24 mouse cellular contexts compared by ENCODE assay signal in the genomic region with DNA sequence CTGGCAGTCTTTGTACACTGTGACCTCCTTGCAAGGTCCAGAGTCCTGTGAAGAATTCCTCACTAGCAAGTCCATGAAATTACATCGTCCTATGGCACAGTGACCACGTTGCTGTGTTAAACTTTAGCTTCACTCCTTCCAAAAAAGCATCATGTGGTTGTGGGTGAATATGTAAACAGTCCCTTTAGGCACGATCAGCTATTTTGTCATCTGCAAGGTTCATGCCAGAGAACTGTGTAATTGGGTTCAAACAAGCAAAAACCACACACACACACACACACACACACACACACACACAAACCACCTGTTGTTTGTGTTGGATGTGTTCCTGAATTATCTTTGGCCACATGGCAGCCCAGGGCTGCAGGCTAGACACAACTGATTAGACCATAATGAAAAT. TPM values are rescaled to one million over a fixed set of nuclear protein-coding genes. Genes with fewer than 3 reads are reported as not detected.
DNase-seq lines count a peak whose midpoint lies in the region; ATAC-seq and TF ChIP-seq lines count a peak whose summit lies in the region.
"Had no signal": no experiment of that assay in that cellular context is flagged by ENCODE, and none has a peak within 500 bp of the region (broad histone marks: within the 10 kb centered on the region; RNA-seq: fewer than 3 reads in every experiment).

No protein-coding gene starts in this region.

- H3K36me3 ChIP-seq in liver, postnatal 0 days (replicated peaks; ENCODE audit: insufficient read depth, low read length), result peaks cover 11% of the 10 kb centered on the region; the same call in 1 of the 2 replicates
- no peaks in the 10 kb centered on the region for H3K36me3 ChIP-seq in liver, embryonic 12.5 days
- H3K36me3 ChIP-seq in myocyte (ENCODE audit: control insufficient read depth, insufficient read depth), result no peaks in the 10 kb centered on the region
- no peaks in the 10 kb centered on the region for H3K36me3 ChIP-seq in limb, embryonic 10.5 days
- H3K36me3 ChIP-seq: G1E; heart, embryonic 12.5 days; limb, embryonic 12.5 days; lung, embryonic 15.5 days; midbrain, embryonic 10.5 days; midbrain, embryonic 15.5 days had no signal

- 54% methylated on average over 3 of the region's 3 CpGs for WGBS in liver, postnatal 0 days (ENCODE audit: insufficient replicate concordance)
- WGBS in liver, embryonic 12.5 days (ENCODE audit: insufficient replicate concordance), result 61% methylated on average over 3 of the region's 3 CpGs
- WGBS in limb, embryonic 10.5 days, result 80% methylated on average over 3 of the region's 3 CpGs

- H3K27me3 ChIP-seq in liver, postnatal 0 days (ENCODE audit: insufficient read depth, low read length), result no peaks in the 10 kb centered on the region
- H3K27me3 ChIP-seq in liver, embryonic 12.5 days (replicated peaks), result no peaks in the 10 kb centered on the region
- peaks cover 11% of the 10 kb centered on the region for H3K27me3 ChIP-seq in myocyte (ENCODE audit: control insufficient read depth, insufficient read depth, insufficient read length)
- H3K27me3 ChIP-seq in limb, embryonic 10.5 days (ENCODE audit: low read depth, poor library complexity, severe bottlenecking), result no peaks in the 10 kb centered on the region
- H3K27me3 ChIP-seq: heart, embryonic 12.5 days; hindbrain, embryonic 13.5 days; limb, embryonic 12.5 days; lung, embryonic 15.5 days; midbrain, embryonic 15.5 days had no signal

- no peak overlapping the region for H3K4me2 ChIP-seq in liver, postnatal 0 days (ENCODE audit: low read depth, low read length)
- H3K4me2 ChIP-seq in liver, embryonic 12.5 days, result no peak overlapping the region
- H3K4me2 ChIP-seq in myocyte (ENCODE audit: low read depth), result no peak overlapping the region
- H3K4me2 ChIP-seq: heart, embryonic 12.5 days; hindbrain, embryonic 13.5 days; limb, embryonic 12.5 days; lung, embryonic 15.5 days; midbrain, embryonic 15.5 days had no signal

- no peaks in the 10 kb centered on the region for H3K79me2 ChIP-seq in myocyte (ENCODE audit: control insufficient read depth, insufficient read depth)

- peak overlapping the region; percentile 64 for H3K27ac ChIP-seq in liver, postnatal 0 days (ENCODE audit: low read depth)
- H3K27ac ChIP-seq in liver, embryonic 12.5 days, result no peak overlapping the region
- no peak overlapping the region for H3K27ac ChIP-seq in limb, embryonic 10.5 days
- H3K27ac ChIP-seq: heart, adult 2 months; hindbrain, embryonic 13.5 days; limb, embryonic 12.5 days; liver, embryonic 14.5 days; lung, embryonic 15.5 days; midbrain, embryonic 10.5 days; midbrain, embryonic 15.5 days had no signal

- no peaks in the 10 kb centered on the region for H3K4me1 ChIP-seq in liver, postnatal 0 days (ENCODE audit: insufficient read depth)
- no peaks in the 10 kb centered on the region for H3K4me1 ChIP-seq in liver, embryonic 12.5 days
- H3K4me1 ChIP-seq in limb, embryonic 10.5 days, result peaks cover under 1% of the 10 kb centered on the region
- H3K4me1 ChIP-seq: heart, embryonic 12.5 days; limb, embryonic 12.5 days; lung, embryonic 15.5 days had no signal

- no peak for TF ChIP-seq CTCF in liver, postnatal 0 days (IDR thresholded peaks at IDR 0.05; ENCODE audit: low read depth)

- H3K9me3 ChIP-seq in liver, postnatal 0 days (ENCODE audit: low read length), result no peaks in the 10 kb centered on the region
- no peaks in the 10 kb centered on the region; the same call in 1 of the 2 replicates for H3K9me3 ChIP-seq in liver, embryonic 12.5 days (replicated peaks)
- no peaks in the 10 kb centered on the region for H3K9me3 ChIP-seq in limb, embryonic 10.5 days (replicated peaks)
- H3K9me3 ChIP-seq: heart, embryonic 12.5 days; hindbrain, embryonic 13.5 days; limb, embryonic 12.5 days; lung, embryonic 15.5 days; midbrain, embryonic 10.5 days; midbrain, embryonic 15.5 days had no signal

- peak; percentile 92 for ATAC-seq in liver, postnatal 0 days
- no peak for ATAC-seq in liver, embryonic 12.5 days
- ATAC-seq: forebrain, embryonic 14.5 days; intestine, postnatal 0 days; midbrain, embryonic 15.5 days had no signal

- no peak overlapping the region for H3K9ac ChIP-seq in liver, postnatal 0 days (replicated peaks)
- H3K9ac ChIP-seq in liver, embryonic 12.5 days, result no peak overlapping the region
- H3K9ac ChIP-seq: heart, embryonic 12.5 days; hindbrain, embryonic 13.5 days; limb, embryonic 12.5 days; liver, embryonic 14.5 days; lung, embryonic 15.5 days; midbrain, embryonic 15.5 days had no signal

- DNase-seq in cerebellum, postnatal 14 days, result peak; percentile 48 to 58
- DNase-seq in cerebellum, adult 8-10 months, result no peak
- peak; percentile 61 for DNase-seq in liver, postnatal 0 days
- DNase-seq in kidney, postnatal 10 days, result peak; percentile 55
- no peak for DNase-seq in left cerebral cortex, adult 8-10 months (ENCODE audit: low spot score in 2 of 2)
- no peak for DNase-seq in limb, embryonic 10.5 days (ENCODE audit: low spot score)
- DNase-seq: adrenal gland, postnatal 14 days; cerebellum, adult 18-20 months; heart, adult 2 months; heart, postnatal 4 days; right cerebral cortex, postnatal 25 days; thymus, postnatal 25 days had no signal

- peak; percentile 62; the same call in 1 of the 2 replicates for TF ChIP-seq EP300 in liver, postnatal 0 days (IDR thresholded peaks at IDR 0.05; ENCODE audit: low read depth)

- H3ac ChIP-seq in myocyte (ENCODE audit: control insufficient read depth, insufficient read length), result no peak overlapping the region

- no peak for TF ChIP-seq POLR2A in myocyte (IDR thresholded peaks at IDR 0.05; ENCODE audit: insufficient read length, low read depth)

- H3K4me3 ChIP-seq in liver, postnatal 0 days (ENCODE audit: low read depth, low read length), result no peak overlapping the region
- H3K4me3 ChIP-seq in liver, embryonic 12.5 days, result no peak overlapping the region
- H3K4me3 ChIP-seq in myocyte, result no peak overlapping the region
- H3K4me3 ChIP-seq in limb, embryonic 10.5 days, result no peak overlapping the region
- H3K4me3 ChIP-seq: heart, adult 2 months; heart, embryonic 12.5 days; hindbrain, embryonic 13.5 days; limb, embryonic 12.5 days; lung, embryonic 15.5 days; midbrain, embryonic 10.5 days; midbrain, embryonic 15.5 days had no signal

TF ChIP-seq in myocyte, 11 proteins besides CTCF, POLR2A, EP300 and RAD21:
- no peak for TF ChIP-seq SRF (IDR thresholded peaks at IDR 0.05; ENCODE audit: control insufficient read depth, insufficient read length, low read depth)
- TF ChIP-seq TCF12 (IDR thresholded peaks at IDR 0.05; ENCODE audit: insufficient read depth, poor library complexity, severe bottlenecking), result no peak
- peak in 2 of 3 experiments; percentile 2 to 18 for TF ChIP-seq MYOD1 (IDR thresholded peaks at IDR 0.05; ENCODE audit: control insufficient read depth in 1 of 3, insufficient read length in 2 of 3, low read depth in 2 of 3)
- no peak for TF ChIP-seq TCF3 (IDR thresholded peaks at IDR 0.05; ENCODE audit: insufficient read length, low read depth)
- TF ChIP-seq POLR2AphosphoS2 (IDR thresholded peaks at IDR 0.05; ENCODE audit: insufficient read length, low read depth), result no peak

RNA-seq across cellular contexts. Expression of a gene that starts 45.3 kb away (rescaled TPM):
- 4.3 and 4.5 TPM in 2 replicates for polyA plus RNA-seq in liver, postnatal 0 days (2015; fragmentation: Nextera tagmentation; extraction: Ambion mirVana)
- polyA plus RNA-seq in liver, embryonic 12.5 days (2016; fragmentation: Nextera tagmentation; extraction: Ambion mirVana), result 4.4 and 5.4 TPM in 2 replicates
- polyA plus RNA-seq in myocyte (2012; fragmentation: generic; extraction: Trizol), result 0.12 TPM
- total RNA-seq in left cerebral cortex, adult 8-10 months (2022), result 10 to 100 TPM; 11.5 to 14.5 (median 12.8) TPM
- 3.3 and 4.1 TPM in 2 replicates for polyA plus RNA-seq in limb, embryonic 10.5 days (2016; fragmentation: Nextera tagmentation; extraction: Ambion mirVana)
- polyA plus RNA-seq: G1E had no signal

RNA-seq across cellular contexts. Expression of a gene that starts 54.1 kb away (rescaled TPM):
- polyA plus RNA-seq in liver, postnatal 0 days (2015; fragmentation: Nextera tagmentation; extraction: Ambion mirVana), result 5.7 and 7.6 TPM in 2 replicates
- 5.6 and 6.1 TPM in 2 replicates for polyA plus RNA-seq in liver, embryonic 12.5 days (2016; fragmentation: Nextera tagmentation; extraction: Ambion mirVana)
- polyA plus RNA-seq in myocyte (2012; fragmentation: generic; extraction: Trizol), result 0.14 TPM
- total RNA-seq in left cerebral cortex, adult 8-10 months (2022), result 10 to 100 TPM; 20.1 to 29.5 (median 22.2) TPM
- polyA plus RNA-seq in limb, embryonic 10.5 days (2016; fragmentation: Nextera tagmentation; extraction: Ambion mirVana), result 20.4 and 27.2 TPM in 2 replicates
- polyA plus RNA-seq: G1E had no signal

RNA-seq across cellular contexts. Expression of a gene that starts 54.7 kb away (rescaled TPM):
- 0.90 and 1.0 TPM in 2 replicates for polyA plus RNA-seq in liver, postnatal 0 days (2015; fragmentation: Nextera tagmentation; extraction: Ambion mirVana)
- 0.25 and 0.32 TPM in 2 replicates for polyA plus RNA-seq in liver, embryonic 12.5 days (2016; fragmentation: Nextera tagmentation; extraction: Ambion mirVana)
- polyA plus RNA-seq in myocyte (2012; fragmentation: generic; extraction: Trizol), result 0.30 TPM
- total RNA-seq in left cerebral cortex, adult 8-10 months (2022), result 10 to 100 TPM; 14.0 to 23.9 (median 18.8) TPM
- polyA plus RNA-seq in limb, embryonic 10.5 days (2016; fragmentation: Nextera tagmentation; extraction: Ambion mirVana), result 0.62 and 0.90 TPM in 2 replicates
- total RNA-seq: G1E had no signal
- polyA plus RNA-seq: G1E had no signal

Comparison
In these comparisons a context has a peak if more than half of its experiments do, and no peak if none do; other contexts are left out.
1. DNase-seq: peak in cerebellum, postnatal 14 days (2 of 2), liver, postnatal 0 days (single experiment) and kidney, postnatal 10 days (single experiment); none in cerebellum, adult 8-10 months (single experiment), left cerebral cortex, adult 8-10 months (0 of 2) and limb, embryonic 10.5 days (single experiment).